Mouse (Mus musculus) megakaryocyte, embryonic 14.5 days (primary cell): ENCODE data around the gene Nt5dc2.

Experiments used
- FLI1 ChIP-seq: IDR thresholded peaks from 2 replicates; pipeline ENCODE4 v1.6.1; 2012; ENCODE audit warnings: low read length, inconsistent platforms, mixed read lengths
- GATA1 ChIP-seq: IDR thresholded peaks from 3 replicates; pipeline ENCODE4 v1.6.1; 2012; ENCODE audit warnings: mixed read lengths, low read length, inconsistent platforms, borderline replicate concordance

GRCm38 (mm10) chr14:31171821-31172220, 41.0 kb downstream of the Nt5dc2 start:
- no peak for TF ChIP-seq GATA1
- TF ChIP-seq FLI1: no peak
